Mouse (Mus musculus) stomach, embryonic 16.5 days (tissue): ENCODE results near the gene Gm28053. TPM values are rescaled to one million over a fixed set of nuclear protein-coding genes. Genes with fewer than 3 reads are reported as not detected.
A peak's percentile ranks its signal among the peaks of the same experiment; 100 is the strongest.

Experiments used
- ATAC-seq: fragments of 200-750 bp; cut with Nextera tagmentation; 2 replicates; pipeline ENCODE4 v1.8.0; 2017; ENCODE audit warnings: moderate number of reproducible peaks, moderate TSS enrichment; ENCODE audit not compliant: insufficient read depth, low FRiP score
- H3K27ac ChIP-seq: fragments of 300-500 bp; sonication (generic); 2 replicates; pipeline ENCODE4 v1.5.1; 2014; ENCODE audit warnings: low read length
- H3K27me3 ChIP-seq: fragments of 300-500 bp; sonication (generic); 2 replicates; pipeline ENCODE4 v1.6.1; 2014; ENCODE audit warnings: low read length, control low read depth, mixed read lengths; ENCODE audit not compliant: control insufficient read depth, insufficient read depth
- H3K36me3 ChIP-seq: fragments of 300-500 bp; sonication (generic); 2 replicates; pipeline ENCODE4 v1.6.1; 2014; ENCODE audit warnings: low read length; ENCODE audit not compliant: control insufficient read depth, insufficient read depth
- H3K4me1 ChIP-seq: fragments of 300-500 bp; sonication (generic); 2 replicates; pipeline ENCODE4 v1.6.1; 2014; ENCODE audit warnings: low read length, control low read depth, mixed read lengths; ENCODE audit not compliant: control insufficient read depth, insufficient read depth
- H3K4me2 ChIP-seq: fragments of 300-500 bp; sonication (generic); 2 replicates; pipeline ENCODE4 v1.6.1; 2014; ENCODE audit warnings: low read depth, low read length, mixed read lengths
- H3K4me3 ChIP-seq: fragments of 300-500 bp; sonication (generic); replicated peaks from 2 replicates; pipeline ENCODE4 v1.5.1; 2014; ENCODE audit warnings: mild to moderate bottlenecking, low read length
- H3K9ac ChIP-seq: fragments of 300-500 bp; sonication (generic); 2 replicates; pipeline ENCODE4 v1.6.1; 2014; ENCODE audit warnings: low read length
- H3K9me3 ChIP-seq: fragments of 300-500 bp; sonication (generic); replicated peaks from 2 replicates; pipeline ENCODE4 v1.6.1; 2016; ENCODE audit warnings: low read length, control low read depth; ENCODE audit not compliant: control insufficient read depth
- WGBS: fragments of 180-500 bp; shearing (Covaris S2); extraction: QIAGEN DNeasy Blood & Tissue Kit; methylation state at CpG from one replicate; pipeline ENCODE4 v1.1.7; 2014; 5-methylcytosine and 5-hydroxymethylcytosine counted together
- polyA plus RNA-seq: library from polyadenylated mRNA; unstranded; fragments of >200 nt; fragmentation: Nextera tagmentation; extraction: Ambion mirVana; gene quantifications from 2 replicates; pipeline ENCODE4 v1.2.1, GENCODE M21; 2015

Gene Gm28053
- polyA plus RNA-seq, 1 experiment from 2014 or later = 3.2 TPM

DNA sequence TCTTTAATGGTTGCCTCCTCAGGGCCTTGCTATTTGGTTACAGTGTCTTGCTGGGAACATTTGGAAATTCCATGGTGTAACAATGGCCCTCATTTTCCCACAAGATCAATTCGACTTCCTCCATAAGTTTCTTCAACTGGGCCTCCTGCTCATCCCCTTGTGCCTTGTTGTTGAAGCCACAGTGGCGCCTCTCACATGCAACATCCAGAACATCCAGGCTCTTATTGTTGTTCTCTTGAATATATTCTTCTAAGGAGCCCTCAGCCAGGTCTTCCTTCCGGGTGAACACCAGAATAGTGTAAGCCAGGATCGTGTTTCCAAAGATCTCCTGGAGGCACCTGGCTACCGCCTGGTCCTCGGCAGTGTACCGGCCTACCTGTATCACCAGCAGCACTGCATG is 16.3 kb upstream of the Gm28053 start:
- ATAC-seq = no peak
- 81% methylated on average over 7 of the region's 7 CpGs for WGBS

DNA sequence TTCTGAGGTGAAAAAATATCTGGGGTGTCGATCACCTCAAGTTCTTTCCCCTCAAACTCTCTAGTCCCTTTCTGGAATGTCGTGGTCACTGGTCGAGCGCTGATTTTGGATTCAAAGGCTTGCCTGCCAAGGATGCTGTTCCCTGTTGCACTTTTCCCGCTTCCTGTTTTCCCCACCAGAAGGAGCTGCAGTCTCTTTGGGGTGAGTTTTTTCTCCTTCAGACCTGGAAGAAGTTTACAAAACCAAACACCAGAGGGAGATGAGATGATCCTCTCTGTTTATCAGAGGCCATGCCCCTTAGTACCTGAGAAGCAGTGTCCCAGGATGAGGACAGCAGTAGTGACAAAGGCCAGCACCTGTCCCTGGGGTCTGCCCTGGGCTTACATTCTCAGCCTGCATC is 15.8 kb upstream of the Gm28053 start:
- no peak for ATAC-seq
- Histone ChIP-seq H3K27me3 (no peaks in the 10 kb centered on the region), H3K4me2 (no peak overlapping the region), H3K27ac (0 out of 2 replicates have a peak overlapping the region, but pooled peaks have one; percentile 15), H3K9me3 (no peaks in the 10 kb centered on the region), H3K4me1 (no peaks in the 10 kb centered on the region; the same call in 1 of the 2 replicates), H3K36me3 (no peaks in the 10 kb centered on the region), H3K9ac (no peak overlapping the region), H3K4me3 (no peak overlapping the region)
- WGBS = 69% methylated on average over 5 of the region's 5 CpGs

More for the DNA sequence above, 16.3 kb upstream of the Gm28053 start:
- Histone ChIP-seq H3K4me3 (no peak overlapping the region), H3K27me3 (no peaks in the 10 kb centered on the region), H3K4me1 (no peaks in the 10 kb centered on the region; the same call in 1 of the 2 replicates), H3K36me3 (no peaks in the 10 kb centered on the region), H3K4me2 (no peak overlapping the region), H3K9ac (no peak overlapping the region), H3K27ac (no peak overlapping the region), H3K9me3 (no peaks in the 10 kb centered on the region)

DNA sequence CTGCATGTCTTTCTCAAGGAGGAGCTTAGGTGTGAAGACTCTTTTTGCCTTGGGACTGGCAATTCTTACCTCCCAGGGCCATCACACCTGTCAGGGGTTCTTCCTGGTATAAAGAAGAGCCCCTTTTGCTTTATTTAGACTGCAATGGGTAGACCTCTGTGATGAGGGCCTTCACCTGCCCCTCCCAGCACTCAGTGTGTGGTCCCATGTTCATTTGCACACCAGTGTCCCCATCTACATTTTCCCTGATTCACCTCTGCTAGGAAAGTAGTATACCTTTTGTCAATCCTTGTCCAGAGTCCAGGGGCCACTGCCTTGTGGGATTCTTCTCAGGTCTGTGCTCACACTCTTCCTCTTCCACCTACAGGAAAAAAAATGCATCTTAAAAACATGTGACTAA is 14.3 kb upstream of the Gm28053 start:
- no peak overlapping the region for H3K4me2 ChIP-seq
- H3K4me3 ChIP-seq = no peak overlapping the region
- H3K9me3 ChIP-seq = no peaks in the 10 kb centered on the region
- no peaks in the 10 kb centered on the region for H3K36me3 ChIP-seq
- H3K27me3 ChIP-seq = no peaks in the 10 kb centered on the region
- ATAC-seq = no peak
- H3K4me1 ChIP-seq = no peaks in the 10 kb centered on the region; the same call in 1 of the 2 replicates
- no peak overlapping the region for H3K9ac ChIP-seq
- H3K27ac ChIP-seq = no peak overlapping the region

DNA sequence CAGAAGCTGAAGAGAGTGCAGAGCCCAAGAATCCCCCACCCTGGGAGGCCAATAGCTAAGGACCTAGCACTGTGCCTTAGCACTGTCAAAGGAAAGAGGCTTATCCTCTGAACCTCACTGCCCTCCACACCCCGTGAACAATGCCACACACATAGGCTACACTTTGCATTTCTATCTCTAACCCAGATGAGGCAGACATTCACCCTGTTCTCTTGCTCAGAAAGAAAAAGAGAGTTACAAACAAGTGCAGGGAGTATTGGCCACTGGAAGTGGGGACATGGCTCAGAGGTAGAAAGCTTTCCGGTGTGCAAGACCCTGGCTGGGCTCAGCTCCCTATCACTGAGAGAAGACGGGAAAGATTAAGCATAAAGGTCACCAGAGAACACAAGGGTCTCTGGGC is 12.3 kb upstream of the Gm28053 start:
- H3K4me3 ChIP-seq = peak overlapping the region; percentile 13; the same call in 1 of the 2 replicates
- H3K36me3 ChIP-seq = no peaks in the 10 kb centered on the region
- peak overlapping the region; percentile 49 for H3K27ac ChIP-seq
- no peaks in the 10 kb centered on the region for H3K9me3 ChIP-seq
- no peaks in the 10 kb centered on the region for H3K4me1 ChIP-seq
- 50% methylated on average over 3 of the region's 3 CpGs for WGBS
- H3K27me3 ChIP-seq = no peaks in the 10 kb centered on the region
- H3K4me2 ChIP-seq = no peak overlapping the region
- ATAC-seq = no peak
- H3K9ac ChIP-seq = peak overlapping the region; percentile 50

DNA sequence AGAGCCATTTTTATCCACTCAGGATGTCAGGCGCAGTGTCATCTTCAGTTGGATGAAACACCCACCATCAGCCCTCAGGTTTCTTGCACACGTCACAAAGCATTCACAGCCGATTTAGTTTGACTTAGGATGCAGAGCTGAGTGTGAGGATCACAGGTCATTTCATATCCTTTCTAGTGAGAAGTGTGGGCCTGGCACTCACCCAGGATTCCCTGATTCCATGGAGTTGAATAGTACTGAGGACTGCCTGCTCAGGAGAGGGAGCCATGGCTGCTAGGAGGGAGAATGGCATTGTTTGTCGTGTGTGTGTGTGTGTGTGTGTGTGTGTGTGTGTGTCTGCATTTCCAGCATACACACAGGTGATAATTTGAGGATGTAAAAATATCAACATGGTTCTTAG is 1.9 kb downstream of the Gm28053 start:
- no peak for ATAC-seq
- 76% methylated on average over 4 of the region's 4 CpGs for WGBS

DNA sequence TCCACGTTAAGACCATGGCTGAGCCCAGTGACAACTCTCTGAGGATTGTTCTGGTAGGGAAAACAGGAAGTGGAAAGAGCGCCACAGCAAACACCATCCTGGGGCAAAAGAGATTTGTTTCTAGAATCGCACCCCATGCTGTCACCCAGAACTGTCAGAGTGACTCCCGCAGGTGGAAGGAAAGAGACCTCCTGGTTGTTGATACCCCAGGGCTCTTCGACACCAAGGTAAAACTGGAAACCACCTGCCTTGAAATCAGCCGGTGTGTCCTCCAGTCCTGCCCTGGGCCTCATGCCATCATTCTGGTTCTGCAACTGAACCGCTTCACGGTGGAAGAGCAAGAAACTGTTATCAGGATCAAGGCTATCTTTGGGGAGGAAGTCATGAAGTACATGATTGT is 5.1 kb downstream of the Gm28053 start:
- H3K27ac ChIP-seq = no peak overlapping the region
- no peak for ATAC-seq
- no peaks in the 10 kb centered on the region for H3K36me3 ChIP-seq
- WGBS = 79% methylated on average over 8 of the region's 8 CpGs
- H3K4me3 ChIP-seq = no peak overlapping the region
- H3K4me2 ChIP-seq = no peak overlapping the region
- no peak overlapping the region for H3K9ac ChIP-seq
- H3K27me3 ChIP-seq = no peaks in the 10 kb centered on the region
- H3K4me1 ChIP-seq = 0 out of 2 replicates have a peak, but pooled peaks cover 4% of the 10 kb centered on the region
- no peaks in the 10 kb centered on the region for H3K9me3 ChIP-seq

More for the DNA sequence above, 1.9 kb downstream of the Gm28053 start:
- Histone ChIP-seq H3K9ac (no peak overlapping the region), H3K4me1 (no peaks in the 10 kb centered on the region), H3K27me3 (no peaks in the 10 kb centered on the region), H3K4me3 (no peak overlapping the region), H3K4me2 (no peak overlapping the region), H3K27ac (no peak overlapping the region), H3K9me3 (no peaks in the 10 kb centered on the region), H3K36me3 (no peaks in the 10 kb centered on the region)

DNA sequence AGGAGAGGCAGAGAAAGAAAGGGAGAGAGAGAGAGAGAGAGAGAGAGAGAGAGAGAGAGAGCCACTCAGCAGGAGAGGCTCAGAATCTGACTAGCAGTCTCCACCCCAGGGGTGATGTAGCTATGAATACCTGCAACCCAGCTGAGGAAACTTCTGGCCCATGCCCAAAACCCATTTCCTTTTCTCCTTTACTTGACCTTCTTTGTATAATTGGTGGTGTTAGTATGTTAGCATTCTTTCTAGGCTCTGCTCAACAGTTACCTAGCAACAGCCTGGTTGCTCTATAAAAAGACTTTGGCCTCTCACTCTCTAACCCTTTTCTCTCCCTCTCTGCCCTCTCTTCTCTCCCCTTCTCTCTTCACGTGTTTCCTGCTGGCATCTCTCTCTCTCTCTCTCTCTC is 7.1 kb downstream of the Gm28053 start:
- no peak overlapping the region for H3K9ac ChIP-seq
- H3K9me3 ChIP-seq = no peaks in the 10 kb centered on the region
- WGBS = 0% methylated on average over 1 of the region's 1 CpGs
- no peak overlapping the region for H3K4me2 ChIP-seq
- no peaks in the 10 kb centered on the region for H3K36me3 ChIP-seq
- ATAC-seq = peak; percentile 78; the same call in 1 of the 2 replicates
- H3K27ac ChIP-seq = no peak overlapping the region
- H3K4me1 ChIP-seq = 0 out of 2 replicates have a peak, but pooled peaks cover 4% of the 10 kb centered on the region
- no peak overlapping the region for H3K4me3 ChIP-seq
- H3K27me3 ChIP-seq = no peaks in the 10 kb centered on the region

DNA sequence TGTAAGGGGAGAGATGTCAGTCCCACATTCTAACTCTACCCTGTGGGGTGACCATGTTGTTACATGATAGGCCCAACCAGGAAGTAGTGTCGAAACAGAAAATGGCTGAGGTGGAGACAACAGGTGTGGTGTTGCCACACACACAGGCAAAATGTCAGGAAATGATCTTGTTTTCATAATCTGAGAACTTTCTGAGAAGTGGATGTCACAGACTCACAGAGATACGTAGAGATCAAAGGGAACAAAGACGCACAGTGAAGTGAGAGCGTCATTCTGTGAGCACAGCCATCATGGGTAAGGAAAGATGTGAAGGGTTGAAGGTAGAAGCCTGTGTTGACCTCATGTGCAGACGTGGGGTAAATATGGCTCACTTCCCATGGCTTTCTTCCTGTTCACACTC is 9.4 kb downstream of the Gm28053 start:
- Histone ChIP-seq H3K9me3 (no peaks in the 10 kb centered on the region), H3K9ac (no peak overlapping the region), H3K4me1 (0 out of 2 replicates have a peak, but pooled peaks cover 4% of the 10 kb centered on the region), H3K36me3 (no peaks in the 10 kb centered on the region), H3K4me3 (no peak overlapping the region), H3K27ac (no peak overlapping the region), H3K4me2 (no peak overlapping the region), H3K27me3 (no peaks in the 10 kb centered on the region)
- WGBS = 87% methylated on average over 5 of the region's 5 CpGs
- ATAC-seq = no peak

DNA sequence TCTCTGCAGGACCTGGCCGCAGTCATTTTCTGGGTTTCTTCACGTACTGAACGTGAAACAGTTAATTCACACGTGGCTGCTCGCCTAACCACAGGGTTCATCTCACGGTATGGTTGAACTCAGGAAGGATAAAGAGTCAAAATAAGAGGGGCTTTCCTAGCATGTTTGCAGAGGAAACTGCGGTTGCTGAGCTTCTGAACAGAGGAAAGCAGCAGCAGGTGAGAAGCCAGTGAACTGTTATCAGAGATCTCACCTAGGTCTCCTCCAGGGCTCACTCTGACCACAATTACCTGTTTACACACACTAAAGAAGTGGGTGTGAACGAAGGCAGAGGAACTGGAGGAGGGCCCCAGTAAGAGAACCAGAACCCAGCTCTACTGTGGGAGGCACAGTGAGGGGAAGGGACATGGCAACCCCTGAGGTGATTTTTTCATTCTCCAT is 14.5 kb downstream of the Gm28053 start:
- Histone ChIP-seq H3K27me3 (no peaks in the 10 kb centered on the region), H3K36me3 (no peaks in the 10 kb centered on the region), H3K9me3 (no peaks in the 10 kb centered on the region), H3K4me1 (no peaks in the 10 kb centered on the region), H3K9ac (no peak overlapping the region), H3K27ac (no peak overlapping the region), H3K4me3 (no peak overlapping the region), H3K4me2 (no peak overlapping the region)
- 34% methylated on average over 8 of the region's 8 CpGs for WGBS
- no peak for ATAC-seq
